Mouse (Mus musculus) lung, embryonic 14.5 days (tissue): ENCODE results near the gene Rdx. TPM values are rescaled to one million over a fixed set of nuclear protein-coding genes. Genes with fewer than 3 reads are reported as not detected.
A peak's percentile ranks its signal among the peaks of the same experiment; 100 is the strongest.

Experiments used
- ATAC-seq: fragments of 200-750 bp; cut with Nextera tagmentation; 2 replicates; pipeline ENCODE4 v1.8.0; 2017; ENCODE audit warnings: mild to moderate bottlenecking, moderate TSS enrichment, moderate library complexity; ENCODE audit not compliant: insufficient read depth
- DNase-seq: peaks from one replicate; pipeline ENCODE4 v3.0.0-alpha.2; 2015
- H3K27ac ChIP-seq: fragments of 300-500 bp; sonication (generic); 2 replicates; pipeline ENCODE4 v1.5.1; 2014; ENCODE audit warnings: low read depth, mild to moderate bottlenecking, moderate library complexity
- H3K27me3 ChIP-seq: fragments of 300-500 bp; sonication (generic); 2 replicates; pipeline ENCODE4 v1.6.1; 2014; ENCODE audit warnings: low read length, control low read depth; ENCODE audit not compliant: insufficient read depth
- H3K36me3 ChIP-seq: fragments of 300-500 bp; sonication (generic); 2 replicates; pipeline ENCODE4 v1.6.1; 2014; ENCODE audit warnings: control low read depth; ENCODE audit not compliant: insufficient read depth
- H3K4me1 ChIP-seq: fragments of 300-500 bp; sonication (generic); 2 replicates; pipeline ENCODE4 v1.6.1; 2014; ENCODE audit warnings: antibody characterized with exemption, control low read depth; ENCODE audit not compliant: insufficient read depth
- H3K4me2 ChIP-seq: fragments of 300-500 bp; sonication (generic); 2 replicates; pipeline ENCODE4 v1.6.1; 2014; ENCODE audit warnings: mild to moderate bottlenecking
- H3K4me3 ChIP-seq: fragments of 300-500 bp; sonication (generic); 2 replicates; pipeline ENCODE4 v1.5.1; 2014; ENCODE audit warnings: low read depth, low read length
- H3K9ac ChIP-seq: fragments of 300-500 bp; sonication (generic); 2 replicates; pipeline ENCODE4 v1.6.1; 2014
- H3K9me3 ChIP-seq: fragments of 300-500 bp; sonication (generic); 2 replicates; pipeline ENCODE4 v1.6.1; 2016; ENCODE audit warnings: low read depth, low read length, control low read depth
- CTCF ChIP-seq: IDR thresholded peaks from 2 replicates; pipeline ENCODE4 v1.5.1; 2016; ENCODE audit warnings: antibody characterized with exemption, low read depth
- WGBS: fragments of 180-500 bp; shearing (Covaris S2); extraction: QIAGEN DNeasy Blood & Tissue Kit; methylation state at CpG from one replicate; pipeline ENCODE4 v1.1.7; 2014; 5-methylcytosine and 5-hydroxymethylcytosine counted together
- polyA plus RNA-seq: library from polyadenylated mRNA; unstranded; fragments of >200 nt; fragmentation: Nextera tagmentation; extraction: Ambion mirVana; gene quantifications from 2 replicates; pipeline ENCODE4 v1.2.1, GENCODE M21; 2014

Rdx gene
- polyA plus RNA-seq, 1 experiment from 2014 or later = 168 TPM

DNA sequence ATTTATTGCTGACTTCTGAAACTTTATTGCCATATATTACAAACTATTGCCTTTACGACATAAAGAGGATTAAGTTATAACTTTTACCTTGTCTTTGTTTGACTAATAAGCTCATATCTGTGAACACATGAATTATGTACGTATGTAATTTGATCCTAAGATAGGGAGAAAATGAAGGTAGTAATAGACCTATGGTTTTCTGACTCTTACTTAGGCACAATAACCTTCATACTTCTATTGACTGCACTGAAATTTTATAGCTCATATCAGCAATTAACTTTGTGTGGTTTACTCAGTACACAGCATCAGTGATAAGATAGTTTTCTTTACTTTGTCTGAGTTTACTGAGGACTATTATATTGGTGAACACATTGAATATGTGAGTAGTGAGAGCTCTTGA, 5.3 kb upstream of the Rdx start:
- no peak overlapping the region for H3K27ac ChIP-seq
- TF ChIP-seq CTCF = no peak
- no peaks in the 10 kb centered on the region for H3K36me3 ChIP-seq
- no peak overlapping the region for H3K4me2 ChIP-seq
- H3K9me3 ChIP-seq = no peaks in the 10 kb centered on the region
- 63% methylated on average over 2 of the region's 2 CpGs for WGBS
- H3K27me3 ChIP-seq = no peaks in the 10 kb centered on the region
- peaks cover 2% of the 10 kb centered on the region; the same call in 1 of the 2 replicates for H3K4me1 ChIP-seq
- DNase-seq = no peak
- ATAC-seq = no peak
- H3K9ac ChIP-seq = no peak overlapping the region
- H3K4me3 ChIP-seq = no peak overlapping the region

DNA sequence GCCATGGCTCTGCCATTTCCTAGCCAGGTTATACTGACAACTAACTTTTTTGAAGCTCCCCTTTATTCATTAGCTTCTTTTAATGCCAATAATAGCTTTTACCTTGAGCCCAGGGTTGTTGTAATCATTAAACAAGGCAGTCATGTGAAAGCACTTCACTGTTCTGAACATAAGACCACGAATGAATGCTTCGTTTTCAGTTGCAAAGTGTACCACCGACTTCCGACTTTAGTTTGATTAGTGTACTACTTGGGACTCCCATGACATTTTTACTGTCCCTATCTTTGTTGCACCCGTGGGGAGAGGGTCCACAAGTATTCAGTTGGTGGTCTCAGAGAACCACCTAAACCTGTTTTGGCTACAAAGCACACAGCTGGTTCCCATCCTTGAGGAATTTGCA, 287 bp upstream of the Rdx start:
- no peak for ATAC-seq
- Histone ChIP-seq H3K27ac (no peak overlapping the region), H3K9me3 (no peaks in the 10 kb centered on the region), H3K27me3 (no peaks in the 10 kb centered on the region), H3K4me1 (peaks cover 11% of the 10 kb centered on the region), H3K9ac (peak overlapping the region; percentile 95), H3K36me3 (no peaks in the 10 kb centered on the region), H3K4me2 (peak overlapping the region; percentile 81), H3K4me3 (peak overlapping the region; percentile 96)
- no peak for TF ChIP-seq CTCF
- 23% methylated on average over 5 of the region's 5 CpGs for WGBS
- DNase-seq = no peak

DNA sequence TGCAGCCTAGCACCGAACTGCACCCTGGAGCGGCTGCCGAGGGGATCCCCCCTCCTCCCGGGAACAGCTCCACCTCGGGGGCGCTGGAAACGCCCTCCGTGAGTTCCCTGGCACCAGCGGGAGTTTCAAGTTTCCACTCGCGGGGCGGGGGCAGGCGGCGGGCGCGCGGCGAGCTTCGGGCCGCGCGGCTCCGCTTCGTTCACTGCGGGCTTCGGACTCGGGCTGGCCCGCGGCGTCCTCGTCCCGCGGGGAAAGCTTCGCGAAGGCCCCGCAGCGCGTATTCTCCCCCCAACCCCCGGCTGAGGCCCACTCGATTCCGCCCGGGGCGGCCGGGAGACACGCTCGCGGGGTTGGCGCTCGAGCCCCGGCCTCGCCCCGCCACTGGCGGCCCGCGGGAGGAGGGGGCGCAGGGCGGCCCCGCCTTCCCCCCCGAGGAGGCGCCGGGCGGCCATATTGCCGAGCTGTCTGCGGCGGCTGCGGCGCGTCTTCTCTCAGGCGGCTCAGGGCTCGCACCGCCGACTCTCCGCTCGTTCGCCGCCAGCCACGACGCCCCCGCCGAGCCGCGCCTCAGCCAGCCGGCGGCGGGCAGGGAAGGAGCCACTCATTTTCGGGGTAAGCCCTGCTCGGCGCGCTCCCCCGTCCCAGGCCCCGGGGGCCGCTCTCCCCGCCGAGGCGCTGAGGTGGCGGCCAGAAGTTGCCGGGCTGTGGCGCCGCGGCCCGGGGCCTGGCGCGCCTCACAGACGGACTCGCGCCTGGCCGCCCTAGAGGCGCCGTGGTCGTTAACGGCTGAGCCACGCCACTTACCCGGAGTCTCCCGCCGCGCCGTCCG, 1.1 kb downstream of the Rdx start:
- peaks cover 11% of the 10 kb centered on the region for H3K4me1 ChIP-seq
- WGBS = under 1% methylated on average over 85 of the region's 118 CpGs
- H3K27ac ChIP-seq = peak overlapping the region; percentile 100
- peak; percentile 93 for ATAC-seq
- H3K4me2 ChIP-seq = peak overlapping the region; percentile 81
- no peak for TF ChIP-seq CTCF
- peak overlapping the region; percentile 95 for H3K9ac ChIP-seq
- H3K4me3 ChIP-seq = peak overlapping the region; percentile 96
- no peaks in the 10 kb centered on the region for H3K36me3 ChIP-seq
- H3K9me3 ChIP-seq = no peaks in the 10 kb centered on the region
- no peaks in the 10 kb centered on the region for H3K27me3 ChIP-seq
- DNase-seq = peak; percentile 92

DNA sequence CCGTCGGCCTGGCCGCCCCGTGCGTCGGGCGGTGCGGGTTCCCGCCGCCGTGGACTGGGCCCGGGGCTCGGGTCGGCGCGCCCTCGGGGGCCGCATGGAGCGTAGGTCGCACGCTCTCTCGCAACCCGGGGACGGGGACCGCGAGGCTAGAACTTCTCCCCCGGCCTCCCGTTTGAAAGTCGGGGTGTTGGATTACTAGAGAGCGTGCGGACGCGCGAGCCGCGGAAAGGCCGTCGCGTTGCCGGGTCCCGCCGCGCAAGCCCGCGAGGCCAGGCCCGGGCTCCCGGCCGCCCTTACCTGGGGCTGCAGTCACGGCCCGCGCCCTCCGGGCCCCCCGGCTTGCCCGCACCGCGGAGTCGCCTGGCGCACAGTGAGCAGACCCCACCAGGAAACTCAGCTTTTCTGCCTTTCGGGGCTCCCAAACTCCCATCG, 1.7 kb downstream of the Rdx start:
- Histone ChIP-seq H3K27me3 (no peaks in the 10 kb centered on the region), H3K9ac (peak overlapping the region; percentile 95), H3K27ac (peak overlapping the region; percentile 100), H3K36me3 (no peaks in the 10 kb centered on the region), H3K4me1 (peaks cover 11% of the 10 kb centered on the region), H3K4me3 (peak overlapping the region; percentile 96), H3K9me3 (no peaks in the 10 kb centered on the region), H3K4me2 (peak overlapping the region; percentile 81)
- no peak for TF ChIP-seq CTCF
- WGBS = under 1% methylated on average over 60 of the region's 60 CpGs
- DNase-seq = peak; percentile 62
- peak; percentile 60 for ATAC-seq

DNA sequence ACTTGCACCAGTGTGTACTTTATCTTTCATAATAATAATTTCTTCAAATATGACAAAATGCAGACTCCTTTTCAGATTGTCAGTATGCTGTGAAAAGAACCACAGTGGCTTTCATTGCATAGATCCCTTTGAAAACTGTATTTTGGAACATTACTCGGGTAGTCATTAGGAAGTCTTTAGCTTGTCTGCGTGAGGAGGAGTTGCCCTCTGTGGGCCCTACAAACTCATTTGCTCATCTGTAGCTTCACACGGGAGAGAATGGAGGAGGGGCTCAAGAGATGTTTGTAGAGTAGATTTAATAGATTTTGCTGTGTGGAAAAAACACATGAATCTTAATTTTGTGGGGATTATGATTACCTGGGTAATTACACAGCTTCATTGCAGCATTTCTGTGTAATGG, 2.6 kb downstream of the Rdx start:
- TF ChIP-seq CTCF = no peak
- DNase-seq (peak; percentile 19), ATAC-seq (no peak)
- peaks cover 11% of the 10 kb centered on the region for H3K4me1 ChIP-seq
- no peaks in the 10 kb centered on the region for H3K9me3 ChIP-seq
- no peaks in the 10 kb centered on the region for H3K27me3 ChIP-seq
- peak overlapping the region; percentile 96 for H3K4me3 ChIP-seq
- WGBS = 2% methylated on average over 3 of the region's 3 CpGs
- H3K27ac ChIP-seq = no peak overlapping the region
- peak overlapping the region; percentile 95 for H3K9ac ChIP-seq
- no peaks in the 10 kb centered on the region for H3K36me3 ChIP-seq
- peak overlapping the region; percentile 81 for H3K4me2 ChIP-seq

DNA sequence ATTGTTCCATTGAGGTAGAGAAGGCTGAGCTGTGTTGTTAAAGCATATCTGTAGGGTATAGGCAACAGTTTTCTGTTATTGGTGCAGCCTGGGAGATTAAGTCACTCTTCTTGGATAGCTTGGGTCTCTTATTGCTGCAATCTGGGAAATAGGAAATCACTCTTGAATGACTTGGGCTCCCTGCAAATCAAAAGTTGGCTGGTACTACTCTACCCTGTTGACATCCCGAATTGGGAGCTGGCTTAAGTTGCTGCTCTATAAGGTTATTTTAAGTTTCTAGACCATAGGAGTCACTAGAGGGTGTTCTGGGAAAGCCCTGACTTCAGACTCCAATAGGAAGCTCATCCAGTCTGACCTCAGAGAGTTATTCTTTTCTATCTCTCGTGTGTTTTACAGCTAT, 3.4 kb downstream of the Rdx start:
- DNase-seq (peak; percentile 40), ATAC-seq (no peak)
- Histone ChIP-seq H3K4me1 (peaks cover 11% of the 10 kb centered on the region), H3K4me3 (peak overlapping the region; percentile 96), H3K4me2 (peak overlapping the region; percentile 81), H3K27me3 (no peaks in the 10 kb centered on the region), H3K36me3 (no peaks in the 10 kb centered on the region), H3K9me3 (no peaks in the 10 kb centered on the region), H3K27ac (no peak overlapping the region), H3K9ac (peak overlapping the region; percentile 18; the same call in 1 of the 2 replicates)
- 20% methylated on average over 2 of the region's 2 CpGs for WGBS
- no peak for TF ChIP-seq CTCF

DNA sequence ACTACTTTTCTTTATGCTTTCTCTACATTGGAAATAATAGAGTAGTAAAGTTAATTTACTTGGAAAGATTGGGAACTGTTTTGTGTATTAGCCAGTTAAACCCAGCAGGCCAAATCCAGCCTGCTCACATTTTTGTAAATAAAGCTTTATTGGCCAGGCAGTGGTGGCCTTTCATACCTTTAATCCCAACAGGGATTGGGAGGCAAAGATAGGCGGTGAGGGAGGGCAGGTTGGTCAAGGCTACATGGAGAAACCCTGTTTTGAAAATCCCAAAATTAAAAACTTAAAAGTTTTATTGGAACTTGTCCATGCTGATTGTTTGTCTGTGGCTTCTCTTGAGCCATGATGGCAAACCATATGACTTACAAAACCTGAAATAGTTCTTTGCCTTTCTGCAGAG, 5.2 kb downstream of the Rdx start:
- Histone ChIP-seq H3K27me3 (no peaks in the 10 kb centered on the region), H3K27ac (no peak overlapping the region), H3K4me1 (peaks cover 5% of the 10 kb centered on the region; the same call in 1 of the 2 replicates), H3K4me3 (no peak overlapping the region), H3K36me3 (no peaks in the 10 kb centered on the region), H3K9ac (no peak overlapping the region), H3K9me3 (no peaks in the 10 kb centered on the region), H3K4me2 (no peak overlapping the region)
- no peak for DNase-seq
- no peak for TF ChIP-seq CTCF
- ATAC-seq = no peak
- 72% methylated on average over 1 of the region's 1 CpGs for WGBS
